Mouse (Mus musculus): Measurements from ENCODE around the gene Mup8. TPM values are rescaled to one million over a fixed set of nuclear protein-coding genes. Genes with fewer than 3 reads are reported as not detected.
"Not testable (repeated sequence)": the region's sequence is repeated elsewhere in the genome, so short reads cannot be mapped to it uniquely, and the experiment has no call there.

Mup8 gene
- total RNA-seq (2015; ENCODE audit: low replicate concordance) (not detected in 2 replicates), total RNA-seq (2017; ENCODE audit: low replicate concordance) (not detected in 2 replicates)

GRCm38 (mm10) chr4:60222499-60222898 is at the start of gene Mup8:
Gene Mup8, minus strand, starts transcription at chr4:60222599.
- not testable (repeated sequence) for ATAC-seq (replicated peaks; ENCODE audit: low FRiP score, poor library complexity, severe bottlenecking)

GRCm38 (mm10) chr4:60265977-60266770 is 43.8 kb upstream of the Mup8 start:
- ATAC-seq (replicated peaks; ENCODE audit: low FRiP score, poor library complexity, severe bottlenecking), result not testable (repeated sequence)

DNA sequence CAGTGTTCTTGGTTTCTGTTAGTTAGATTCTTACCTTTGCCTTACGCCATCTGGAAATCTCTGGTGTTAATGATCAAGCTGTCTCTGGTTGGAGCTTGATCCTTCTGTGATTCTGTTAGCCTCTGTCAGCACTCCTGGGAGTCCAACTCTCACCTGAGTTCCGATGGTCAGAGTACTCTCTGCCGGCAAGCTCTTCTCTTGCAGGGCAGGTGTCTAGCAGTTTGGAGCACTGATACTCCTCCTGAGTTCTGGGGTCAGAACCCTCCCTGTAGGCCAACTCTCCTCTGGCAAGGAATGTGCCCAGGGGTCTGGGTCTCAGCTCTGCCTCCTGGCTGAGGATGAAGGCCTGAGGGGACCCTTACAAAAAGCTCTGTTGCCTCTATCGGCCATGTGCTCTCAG is 40.3 kb upstream of the Mup8 start:
- ATAC-seq (replicated peaks; ENCODE audit: low FRiP score, poor library complexity, severe bottlenecking), result not testable (repeated sequence)

Other genes with a start within 250 kb of the Mup8 start
- gene Mup7, start 152.1 kb downstream of the Mup8 start, total RNA-seq (2015; ENCODE audit: low replicate concordance), result not detected in 2 replicates
- gene Mup7, start 152.1 kb downstream of the Mup8 start, total RNA-seq (2017; ENCODE audit: low replicate concordance), result not detected in 2 replicates
- gene Mup2, start 68.3 kb downstream of the Mup8 start, total RNA-seq (2015; ENCODE audit: low replicate concordance), result not detected in 2 replicates
- not detected in 2 replicates for gene Mup2, start 68.3 kb downstream of the Mup8 start, total RNA-seq (2017; ENCODE audit: low replicate concordance)
- gene Mup9, start 199.4 kb upstream of the Mup8 start, total RNA-seq (2015; ENCODE audit: low replicate concordance), result not detected in 2 replicates
- not detected in 2 replicates for gene Mup9, start 199.4 kb upstream of the Mup8 start, total RNA-seq (2017; ENCODE audit: low replicate concordance)

All from erythroid progenitor cell, adult 5-6 weeks (primary cell).